Mouse (Mus musculus): Measurements from ENCODE around the gene Ccdc73. TPM values are rescaled to one million over a fixed set of nuclear protein-coding genes. Genes with fewer than 3 reads are reported as not detected.

Ccdc73 gene
- polyA plus RNA-seq, 1 experiment = 2.5 TPM

DNA sequence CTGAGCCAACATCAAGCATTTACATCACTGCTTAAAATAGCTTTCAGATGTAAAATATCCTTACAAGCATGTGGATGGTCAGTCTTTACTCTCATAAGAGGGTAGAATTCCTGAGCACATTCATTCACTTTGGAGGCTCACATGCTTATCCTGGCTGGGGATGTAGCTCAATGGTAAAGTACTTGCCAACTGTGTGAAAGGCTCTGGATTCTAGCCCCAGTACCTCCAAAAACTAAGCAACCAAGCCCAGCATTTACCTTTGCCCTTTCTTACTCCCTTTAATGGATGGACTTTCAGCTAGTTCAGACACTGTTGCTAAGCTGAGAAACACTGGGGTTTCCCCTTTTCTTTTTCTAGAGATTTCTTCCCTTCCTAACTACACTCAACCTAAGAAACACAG is 139.6 kb downstream of the Ccdc73 start:
- Histone ChIP-seq H3K36me3 (ENCODE audit: control insufficient read depth, insufficient read depth, low read length) (peaks cover 5% of the 10 kb centered on the region), H3K4me1 (ENCODE audit: control insufficient read depth, insufficient read depth, low read length) (no peaks in the 10 kb centered on the region; the same call in 1 of the 2 replicates), H3K27me3 (replicated peaks; ENCODE audit: control insufficient read depth, insufficient read depth, low read length) (no peaks in the 10 kb centered on the region), H3K4me3 (ENCODE audit: insufficient read depth, low read depth, low read length) (no peak overlapping the region), H3K27ac (ENCODE audit: insufficient read depth, low read depth, low read length) (0 out of 2 replicates have a peak overlapping the region, but pooled peaks have one; percentile 3)
- no peak for TF ChIP-seq CTCF (conservative IDR thresholded peaks at IDR 0.05; ENCODE audit: insufficient read depth, insufficient read length, low read depth, low read length)
- peak; percentile 35 for DNase-seq

DNA sequence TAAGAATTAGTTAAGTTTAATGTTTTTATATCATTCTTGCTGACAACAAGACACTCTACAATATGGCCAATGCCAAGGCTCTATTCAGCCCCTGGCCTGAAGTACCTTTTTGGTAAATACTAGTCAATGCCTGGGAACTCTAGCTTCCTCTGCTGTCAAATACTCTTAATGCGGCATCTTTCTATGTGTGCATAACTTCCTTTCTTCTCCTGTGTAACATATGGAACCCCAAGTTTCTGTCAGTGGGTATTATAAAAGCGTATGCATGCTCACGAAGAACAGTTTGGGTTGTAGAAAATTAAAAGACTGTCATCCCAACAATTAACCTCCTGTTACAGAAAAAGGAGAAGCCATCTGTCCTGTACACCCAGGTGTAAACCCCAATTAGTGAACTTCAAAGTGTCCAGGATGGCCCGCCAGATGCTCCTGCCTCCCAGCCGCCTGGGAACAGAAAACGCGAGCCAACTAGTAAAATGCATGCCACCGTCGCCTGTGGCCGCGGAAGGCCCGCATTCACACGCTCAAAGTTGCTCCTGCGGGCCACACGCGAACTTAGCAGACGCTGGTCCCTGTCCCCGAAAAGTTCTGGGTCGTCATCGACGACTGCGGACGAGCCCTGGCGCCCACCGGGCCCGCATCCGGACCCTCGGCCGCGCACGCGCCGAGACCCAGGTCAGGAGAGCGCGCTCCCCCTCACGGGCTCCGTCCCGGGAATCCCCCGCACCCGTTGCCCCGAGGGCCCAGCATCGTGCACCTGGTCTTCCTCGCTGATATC is 148.8 kb downstream of the Ccdc73 start:
- H3K27me3 ChIP-seq (replicated peaks; ENCODE audit: control insufficient read depth, insufficient read depth, low read length) = no peaks in the 10 kb centered on the region
- no peak for DNase-seq
- WGBS = under 1% methylated on average over 43 of the region's 43 CpGs
- peak overlapping the region; percentile 17; the same call in 1 of the 2 replicates for H3K27ac ChIP-seq (ENCODE audit: insufficient read depth, low read depth, low read length)
- peaks cover 5% of the 10 kb centered on the region for H3K36me3 ChIP-seq (ENCODE audit: control insufficient read depth, insufficient read depth, low read length)
- peaks cover 10% of the 10 kb centered on the region; the same call in 1 of the 2 replicates for H3K4me1 ChIP-seq (ENCODE audit: control insufficient read depth, insufficient read depth, low read length)
- TF ChIP-seq POLR2A (IDR thresholded peaks at IDR 0.05; ENCODE audit: low read depth, low read length) = no peak
- TF ChIP-seq CTCF (conservative IDR thresholded peaks at IDR 0.05; ENCODE audit: insufficient read depth, insufficient read length, low read depth, low read length) = no peak
- peak overlapping the region; percentile 77 for H3K4me3 ChIP-seq (ENCODE audit: insufficient read depth, low read depth, low read length)

DNA sequence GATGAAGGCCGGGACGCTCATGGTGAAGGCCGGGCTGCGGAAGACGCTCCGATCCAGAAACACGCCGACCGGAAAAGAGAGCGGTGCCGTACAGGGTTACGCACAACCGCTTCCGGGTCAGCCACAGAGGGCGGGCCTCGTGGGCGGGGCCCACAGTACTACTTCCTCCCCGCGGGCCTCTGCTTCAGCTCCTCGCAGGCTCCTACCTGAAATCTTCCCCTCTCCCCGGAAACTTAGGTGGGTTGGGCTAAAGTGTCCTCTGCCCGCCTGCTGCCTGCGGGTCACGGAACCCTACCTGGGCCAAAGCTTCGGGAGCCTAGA is 149.3 kb downstream of the Ccdc73 start, which contains the start of gene Eif3m:
Eif3m (minus strand) TSS at position 114 of the 321 bp plus-strand sequence.
- under 1% methylated on average over 25 of the region's 25 CpGs for WGBS
- TF ChIP-seq POLR2A (IDR thresholded peaks at IDR 0.05; ENCODE audit: low read depth, low read length) = no peak
- TF ChIP-seq CTCF (conservative IDR thresholded peaks at IDR 0.05; ENCODE audit: insufficient read depth, insufficient read length, low read depth, low read length) = no peak
- peak within 1 kb of the TSS; percentile 78 for H3K27ac ChIP-seq (ENCODE audit: insufficient read depth, low read depth, low read length)
- peak; percentile 97 for DNase-seq
- H3K27me3 ChIP-seq (replicated peaks; ENCODE audit: control insufficient read depth, insufficient read depth, low read length) = no peaks in the 10 kb centered on the region; the same call in 1 of the 2 replicates
- H3K4me3 ChIP-seq (ENCODE audit: insufficient read depth, low read depth, low read length) = peak within 1 kb of the TSS; percentile 77
- H3K4me1 ChIP-seq (ENCODE audit: control insufficient read depth, insufficient read depth, low read length) = peaks cover 10% of the 10 kb centered on the region; the same call in 1 of the 2 replicates
- H3K36me3 ChIP-seq (ENCODE audit: control insufficient read depth, insufficient read depth, low read length) = peaks cover 5% of the 10 kb centered on the region

DNA sequence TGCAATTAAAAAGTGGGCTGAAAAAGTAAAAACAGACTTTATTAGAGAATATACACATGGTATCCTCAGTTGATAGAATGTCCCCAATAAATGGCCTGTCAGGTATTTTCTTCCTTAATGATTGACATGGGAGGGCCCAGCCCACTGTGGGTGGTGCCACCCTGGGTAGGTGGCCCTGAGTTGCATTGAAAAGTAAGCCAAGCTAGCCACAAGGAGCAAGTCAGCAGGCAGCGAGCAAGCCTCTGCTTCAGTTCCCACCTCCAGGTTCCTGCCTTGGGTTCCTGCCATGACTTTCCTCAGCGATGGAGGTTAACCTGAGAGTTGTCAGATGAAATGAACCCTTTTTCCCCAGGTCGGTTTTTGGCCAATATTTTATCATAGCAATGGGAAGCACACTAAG is 150.2 kb downstream of the Ccdc73 start:
- Histone ChIP-seq H3K4me3 (ENCODE audit: insufficient read depth, low read depth, low read length) (no peak overlapping the region), H3K27me3 (replicated peaks; ENCODE audit: control insufficient read depth, insufficient read depth, low read length) (no peaks in the 10 kb centered on the region; the same call in 1 of the 2 replicates), H3K4me1 (ENCODE audit: control insufficient read depth, insufficient read depth, low read length) (peaks cover 10% of the 10 kb centered on the region; the same call in 1 of the 2 replicates), H3K27ac (ENCODE audit: insufficient read depth, low read depth, low read length) (no peak overlapping the region), H3K36me3 (ENCODE audit: control insufficient read depth, insufficient read depth, low read length) (peaks cover under 1% of the 10 kb centered on the region; the same call in 1 of the 2 replicates)
- WGBS = 72% methylated on average over 3 of the region's 3 CpGs
- TF ChIP-seq POLR2A (IDR thresholded peaks at IDR 0.05; ENCODE audit: low read depth, low read length) (no peak), CTCF (conservative IDR thresholded peaks at IDR 0.05; ENCODE audit: insufficient read depth, insufficient read length, low read depth, low read length) (no peak)
- peak; percentile 48 for DNase-seq

DNA sequence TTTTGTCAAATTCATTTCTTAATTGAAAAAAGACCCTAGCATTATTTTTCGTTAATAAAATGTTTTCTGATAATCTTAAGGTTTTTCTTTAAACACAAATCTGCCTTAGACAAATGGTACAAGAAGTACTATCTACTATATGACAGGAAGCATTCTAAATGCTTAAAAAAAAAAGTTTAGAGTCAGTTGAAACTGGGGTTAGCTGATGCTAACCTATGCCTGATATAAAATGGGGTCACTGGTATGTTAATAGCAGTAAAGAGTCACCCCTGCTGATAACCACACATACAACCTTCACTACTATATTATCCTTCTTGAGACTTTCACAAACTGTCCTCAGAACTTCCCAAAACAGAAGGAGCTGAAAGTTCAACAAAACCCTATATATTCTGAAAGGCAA is 151.9 kb downstream of the Ccdc73 start:
- Histone ChIP-seq H3K27ac (ENCODE audit: insufficient read depth, low read depth, low read length) (no peak overlapping the region), H3K4me3 (ENCODE audit: insufficient read depth, low read depth, low read length) (no peak overlapping the region), H3K27me3 (replicated peaks; ENCODE audit: control insufficient read depth, insufficient read depth, low read length) (no peaks in the 10 kb centered on the region; the same call in 1 of the 2 replicates), H3K4me1 (ENCODE audit: control insufficient read depth, insufficient read depth, low read length) (peaks cover 8% of the 10 kb centered on the region; the same call in 1 of the 2 replicates), H3K36me3 (ENCODE audit: control insufficient read depth, insufficient read depth, low read length) (no peaks in the 10 kb centered on the region)
- no peak for DNase-seq
- 97% methylated on average over 1 of the region's 1 CpGs for WGBS
- TF ChIP-seq CTCF (conservative IDR thresholded peaks at IDR 0.05; ENCODE audit: insufficient read depth, insufficient read length, low read depth, low read length) = no peak
- no peak for TF ChIP-seq POLR2A (IDR thresholded peaks at IDR 0.05; ENCODE audit: low read depth, low read length)

DNA sequence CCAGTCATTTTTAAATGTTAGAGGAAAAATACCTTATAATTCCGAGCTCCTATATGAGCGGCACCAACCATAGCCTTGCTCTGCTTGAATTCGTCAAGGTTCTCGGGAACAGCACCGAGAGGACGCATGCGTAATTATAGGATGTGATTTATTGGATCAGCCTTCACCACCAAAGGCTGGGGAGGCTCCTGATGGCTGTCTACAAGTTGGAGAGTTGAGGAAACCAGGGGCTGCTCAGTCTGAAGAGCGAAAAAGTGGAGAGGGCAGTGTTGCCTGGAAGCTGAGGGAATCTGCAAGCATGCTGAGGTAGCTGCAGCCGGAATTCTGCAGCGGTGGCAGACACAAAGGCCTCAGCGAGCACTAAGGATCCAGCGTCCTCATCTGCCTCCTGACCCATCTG is 153.7 kb downstream of the Ccdc73 start:
- Histone ChIP-seq H3K4me3 (ENCODE audit: insufficient read depth, low read depth, low read length) (no peak overlapping the region), H3K4me1 (ENCODE audit: control insufficient read depth, insufficient read depth, low read length) (peaks cover 2% of the 10 kb centered on the region; the same call in 1 of the 2 replicates), H3K27ac (ENCODE audit: insufficient read depth, low read depth, low read length) (no peak overlapping the region), H3K27me3 (replicated peaks; ENCODE audit: control insufficient read depth, insufficient read depth, low read length) (no peaks in the 10 kb centered on the region; the same call in 1 of the 2 replicates), H3K36me3 (ENCODE audit: control insufficient read depth, insufficient read depth, low read length) (no peaks in the 10 kb centered on the region)
- no peak for DNase-seq
- TF ChIP-seq CTCF (conservative IDR thresholded peaks at IDR 0.05; ENCODE audit: insufficient read depth, insufficient read length, low read depth, low read length) = no peak
- no peak for TF ChIP-seq POLR2A (IDR thresholded peaks at IDR 0.05; ENCODE audit: low read depth, low read length)
- WGBS = 54% methylated on average over 12 of the region's 12 CpGs

DNA sequence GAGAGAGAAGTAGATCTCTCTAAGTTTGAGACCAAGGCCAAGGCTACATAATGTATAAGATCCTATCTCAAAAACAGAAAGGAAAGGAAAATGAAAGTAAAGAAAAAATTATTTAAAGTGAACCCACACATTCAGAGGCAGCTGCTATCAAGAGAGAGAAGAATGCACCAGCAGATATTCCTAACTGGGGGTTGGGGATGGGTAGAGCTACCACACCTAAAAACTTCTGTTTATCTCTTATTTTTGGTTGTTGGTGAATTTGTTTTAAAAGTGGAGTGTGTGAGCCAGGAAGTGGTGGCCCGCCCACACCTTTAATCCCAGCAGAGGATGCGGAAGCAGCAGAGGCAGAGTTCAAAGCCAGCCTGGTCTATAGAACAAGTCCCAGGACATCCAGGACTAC is 154.2 kb downstream of the Ccdc73 start:
- Histone ChIP-seq H3K4me3 (ENCODE audit: insufficient read depth, low read depth, low read length) (no peak overlapping the region), H3K4me1 (ENCODE audit: control insufficient read depth, insufficient read depth, low read length) (peaks cover 2% of the 10 kb centered on the region; the same call in 1 of the 2 replicates), H3K36me3 (ENCODE audit: control insufficient read depth, insufficient read depth, low read length) (no peaks in the 10 kb centered on the region), H3K27ac (ENCODE audit: insufficient read depth, low read depth, low read length) (no peak overlapping the region), H3K27me3 (replicated peaks; ENCODE audit: control insufficient read depth, insufficient read depth, low read length) (no peaks in the 10 kb centered on the region; the same call in 1 of the 2 replicates)
- TF ChIP-seq CTCF (conservative IDR thresholded peaks at IDR 0.05; ENCODE audit: insufficient read depth, insufficient read length, low read depth, low read length) = no peak
- no peak for TF ChIP-seq POLR2A (IDR thresholded peaks at IDR 0.05; ENCODE audit: low read depth, low read length)
- WGBS = 89% methylated on average over 2 of the region's 2 CpGs
- no peak for DNase-seq
